Comparison of ENCODE assay signal across 15 mouse cellular contexts in the genomic region with DNA sequence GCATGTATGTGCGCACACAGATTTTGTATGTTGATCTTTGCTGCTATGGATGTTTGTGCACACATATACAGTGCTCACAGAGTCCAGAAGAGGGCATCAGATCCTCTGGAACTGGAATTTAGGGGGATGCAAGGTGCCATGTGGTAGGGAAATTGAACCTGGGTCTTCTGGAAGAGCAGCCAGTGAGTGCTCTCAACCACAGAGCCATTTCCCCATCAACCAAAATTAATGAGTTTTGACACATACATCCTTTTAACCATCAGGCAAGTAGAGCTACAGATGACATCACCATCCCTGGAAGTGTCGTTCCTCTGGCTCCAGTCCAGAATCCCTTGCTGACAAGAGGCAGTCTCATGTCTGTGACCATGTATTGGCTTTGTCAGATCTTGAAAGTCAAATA. TPM values are rescaled to one million over a fixed set of nuclear protein-coding genes. Genes with fewer than 3 reads are reported as not detected.
DNase-seq lines count a peak whose midpoint lies in the region; ATAC-seq and TF ChIP-seq lines count a peak whose summit lies in the region.
"Had no signal": no experiment of that assay in that cellular context is flagged by ENCODE, and none has a peak within 500 bp of the region (broad histone marks: within the 10 kb centered on the region; RNA-seq: fewer than 3 reads in every experiment).

No protein-coding gene starts in this region.

- intact Hi-C loops in heart, postnatal 25 days (cut with DNase I): no loop called here

- H3K27me3 ChIP-seq in lung, postnatal 0 days (replicated peaks; ENCODE audit: insufficient read depth, low read length): no peaks in the 10 kb centered on the region
- no peaks in the 10 kb centered on the region for H3K27me3 ChIP-seq in Patski

- H3K9me3 ChIP-seq in lung, postnatal 0 days (ENCODE audit: low read length): no peaks in the 10 kb centered on the region

- DNase-seq in heart, adult 11 months: peak; percentile 58
- no peak for DNase-seq in heart, postnatal 25 days (ENCODE audit: low spot score)
- no peak for DNase-seq in lung, postnatal 0 days (ENCODE audit: low spot score)
- DNase-seq in lung, adult 2 months: no peak
- no peak for DNase-seq in Patski (ENCODE audit: low read depth, low spot score)
- peak; percentile 64 for DNase-seq in retina, postnatal 1 day
- DNase-seq in T-cell, adult 2 months (ENCODE audit: low spot score): no peak
- no peak for DNase-seq in cerebellum, adult 11 months
- DNase-seq: cerebellum, adult 18-20 months; kidney, adult 8-10 months; lung, postnatal 14 days; thymus, postnatal 14 days had no signal

- H3K4me1 ChIP-seq in lung, postnatal 0 days (ENCODE audit: insufficient read depth, low read depth, low read length): no peaks in the 10 kb centered on the region
- no peaks in the 10 kb centered on the region for H3K4me1 ChIP-seq in lung, adult 2 months (ENCODE audit: control insufficient read depth, insufficient read depth, low read length)

- no peak for TF ChIP-seq POLR2A in lung, adult 2 months (IDR thresholded peaks at IDR 0.05; ENCODE audit: borderline replicate concordance, extremely low read depth, low read depth, low read length)

- H3K4me2 ChIP-seq in lung, postnatal 0 days (replicated peaks; ENCODE audit: low read depth, low read length): no peak overlapping the region
- H3K4me2 ChIP-seq: heart, embryonic 11.5 days had no signal

- H3K27ac ChIP-seq in lung, postnatal 0 days (ENCODE audit: low read length): no peak overlapping the region

- TF ChIP-seq EP300 in lung, postnatal 0 days (IDR thresholded peaks at IDR 0.05): no peak

- CTCF ChIA-PET in Patski (lab: Charles Lee): interaction anchor here (1.6 kb wide), 1 partner anchor 276 kb away, joined by 3 read pairs; no protein-coding TSS in a partner anchor

- 53% methylated on average over 2 of the region's 2 CpGs for WGBS in lung, postnatal 0 days
- 52% methylated on average over 2 of the region's 2 CpGs for WGBS in lung, adult 2 months

- TF ChIP-seq CTCF in lung, postnatal 0 days (IDR thresholded peaks at IDR 0.05): peak; percentile 44
- no peak for TF ChIP-seq CTCF in lung, adult 2 months (IDR thresholded peaks at IDR 0.05; ENCODE audit: insufficient read depth, low read length)
- peak; percentile 53 for TF ChIP-seq CTCF in Patski (IDR thresholded peaks at IDR 0.05)

- H3K36me3 ChIP-seq in lung, postnatal 0 days (ENCODE audit: insufficient read depth, low read length): peaks cover 6% of the 10 kb centered on the region; the same call in 1 of the 2 replicates

- ATAC-seq in lung, postnatal 0 days: no peak
- no peak for ATAC-seq in Patski

- no peak overlapping the region for H3K9ac ChIP-seq in lung, postnatal 0 days (replicated peaks; ENCODE audit: low read depth)

- POLR2A ChIA-PET in Patski (lab: Charles Lee): no interaction called here

- no peak overlapping the region for H3K4me3 ChIP-seq in lung, postnatal 0 days (ENCODE audit: low read depth, low read length)
- no peak overlapping the region for H3K4me3 ChIP-seq in lung, adult 2 months (replicated peaks; ENCODE audit: extremely low read depth, low read depth, low read length)
- H3K4me3 ChIP-seq: erythroblast, embryonic 14.5 days had no signal

- in situ Hi-C loops in Patski (cut with MboI; ENCODE audit: low pct_unique_long_range_greater_than_20kb): no loop called here

RNA-seq across cellular contexts. Expression of a gene that starts 20.6 kb away (rescaled TPM):
- under 1 TPM in 1 of 2 experiments, not detected in 1; 0.20 TPM for total RNA-seq in heart, postnatal 25 days (2021)
- polyA plus RNA-seq in lung, postnatal 0 days (2015; fragmentation: Nextera tagmentation; extraction: Ambion mirVana): 7.2 and 8.9 TPM in 2 replicates
- 21.8 and 27.8 TPM in 2 replicates for polyA plus RNA-seq in lung, adult 2 months (2012; rRNA removed)
- polyA plus RNA-seq in Patski (2021): not detected
- total RNA-seq: left cerebral cortex, postnatal 36 days had no signal
- polyA plus RNA-seq: erythroblast, embryonic 14.5 days; heart, embryonic 11.5 days had no signal

RNA-seq across cellular contexts. Expression of a gene that starts 21.4 kb away (rescaled TPM):
- under 1 TPM; 0.50 to 0.78 TPM for total RNA-seq in heart, postnatal 25 days (2021)
- polyA plus RNA-seq in lung, postnatal 0 days (2015; fragmentation: Nextera tagmentation; extraction: Ambion mirVana): 1.9 and 3.2 TPM in 2 replicates
- polyA plus RNA-seq in lung, adult 2 months (2012; rRNA removed): 0.38 and 0.40 TPM in 2 replicates
- 24.5 TPM for polyA plus RNA-seq in Patski (2021)
- polyA plus RNA-seq: erythroblast, embryonic 14.5 days had no signal

RNA-seq across cellular contexts. Expression of a gene that starts 32.9 kb away (rescaled TPM):
- 10 to 100 TPM in 1 of 2 experiments, 1 to 10 TPM in 1; 9.5 to 10.3 TPM for total RNA-seq in heart, postnatal 25 days (2021)
- polyA plus RNA-seq in lung, postnatal 0 days (2015; fragmentation: Nextera tagmentation; extraction: Ambion mirVana): 36.4 and 37.3 TPM in 2 replicates
- polyA plus RNA-seq in lung, adult 2 months (2012; rRNA removed): 46.7 and 51.8 TPM in 2 replicates
- 467 TPM for polyA plus RNA-seq in Patski (2021)
- polyA plus RNA-seq: erythroblast, embryonic 14.5 days had no signal

RNA-seq across cellular contexts. Expression of a gene that starts 48.8 kb away (rescaled TPM):
- 1 to 10 TPM; 2.1 to 2.6 TPM for total RNA-seq in heart, postnatal 25 days (2021)
- 20.1 and 25.0 TPM in 2 replicates for polyA plus RNA-seq in lung, postnatal 0 days (2015; fragmentation: Nextera tagmentation; extraction: Ambion mirVana)
- polyA plus RNA-seq in lung, adult 2 months (2012; rRNA removed): 38.3 and 40.4 TPM in 2 replicates
- polyA plus RNA-seq in Patski (2021): 2.1 TPM

RNA-seq across cellular contexts. Expression of a gene that starts 56.3 kb away (rescaled TPM):
- not detected for total RNA-seq in heart, postnatal 25 days (2021)
- polyA plus RNA-seq in lung, postnatal 0 days (2015; fragmentation: Nextera tagmentation; extraction: Ambion mirVana): not detected in 2 replicates
- not detected in 2 replicates for polyA plus RNA-seq in lung, adult 2 months (2012; rRNA removed)
- not detected for polyA plus RNA-seq in Patski (2021)
- polyA plus RNA-seq: erythroblast, embryonic 14.5 days had no signal

Comparison
In these comparisons a context has a peak if more than half of its experiments do, and no peak if none do; other contexts are left out.
1. DNase-seq: peak in heart, adult 11 months (single experiment) and retina, postnatal 1 day (single experiment); none in heart, postnatal 25 days (single experiment), lung, postnatal 0 days (single experiment), lung, adult 2 months (single experiment), Patski (single experiment), T-cell, adult 2 months (single experiment) and cerebellum, adult 11 months (single experiment).